Mouse (Mus musculus) heart, embryonic 10.5 days (tissue): ENCODE measurements around the gene Ptprt. TPM values are rescaled to one million over a fixed set of nuclear protein-coding genes. Genes with fewer than 3 reads are reported as not detected.
"Not testable (repeated sequence)": the region's sequence is repeated elsewhere in the genome, so short reads cannot be mapped to it uniquely, and the experiment has no call there.

ENCODE experiments used
- DNase-seq: peaks from one replicate; pipeline ENCODE4 v3.0.0-alpha.2; 2017; ENCODE audit warnings: low spot score
- H3K27ac ChIP-seq: fragments of 300-500 bp; sonication (generic); 2 replicates; pipeline ENCODE4 v1.5.1; 2016; ENCODE audit warnings: mild to moderate bottlenecking
- H3K27me3 ChIP-seq: fragments of 300-500 bp; sonication (generic); 2 replicates; pipeline ENCODE4 v1.6.1; 2016; ENCODE audit warnings: mild to moderate bottlenecking; ENCODE audit not compliant: poor library complexity, insufficient read depth, severe bottlenecking
- H3K36me3 ChIP-seq: fragments of 300-500 bp; sonication (generic); 2 replicates; pipeline ENCODE4 v1.6.1; 2016; ENCODE audit warnings: mild to moderate bottlenecking, moderate library complexity
- H3K4me1 ChIP-seq: fragments of 300-500 bp; sonication (generic); 2 replicates; pipeline ENCODE4 v1.6.1; 2016; ENCODE audit warnings: mild to moderate bottlenecking
- H3K4me3 ChIP-seq: fragments of 300-500 bp; sonication (generic); 2 replicates; pipeline ENCODE4 v1.5.1; 2016; ENCODE audit warnings: mild to moderate bottlenecking, moderate library complexity
- H3K9me3 ChIP-seq: fragments of 300-500 bp; sonication (generic); 2 replicates; pipeline ENCODE4 v1.6.1; 2016; ENCODE audit warnings: mild to moderate bottlenecking, moderate library complexity
- WGBS: fragments of 180-500 bp; shearing (Covaris S2); methylation state at CpG from one replicate; pipeline ENCODE4 v1.1.7; 2016; 5-methylcytosine and 5-hydroxymethylcytosine counted together
- polyA plus RNA-seq: library from polyadenylated mRNA; unstranded; fragments of >200 nt; fragmentation: Nextera tagmentation; extraction: Ambion mirVana; gene quantifications from 2 replicates; pipeline ENCODE4 v1.2.1, GENCODE M21; 2016

Ptprt gene
- polyA plus RNA-seq, 1 experiment from 2014 or later, result 0.51 TPM

- WGBS, result 86% methylated on average over 4 of the region's 4 CpGs
- H3K9me3 ChIP-seq, result no peaks in the 10 kb centered on the region
- DNase-seq, result no peak
- no peak overlapping the region for H3K27ac ChIP-seq
- H3K36me3 ChIP-seq, result no peaks in the 10 kb centered on the region
- no peaks in the 10 kb centered on the region for H3K27me3 ChIP-seq
- H3K4me1 ChIP-seq, result peaks cover 6% of the 10 kb centered on the region; the same call in 1 of the 2 replicates
- H3K4me3 ChIP-seq, result no peak overlapping the region
These were observed 441.4 kb downstream of the Ptprt start for GRCm38 (mm10) chr2:162219507-162219906.

GRCm38 (mm10) chr2:162217896-162218295, 443.1 kb downstream of the Ptprt start:
- H3K36me3 ChIP-seq, result no peaks in the 10 kb centered on the region
- DNase-seq, result no peak
- no peak overlapping the region for H3K4me3 ChIP-seq
- no peaks in the 10 kb centered on the region for H3K9me3 ChIP-seq
- peaks cover 6% of the 10 kb centered on the region; the same call in 1 of the 2 replicates for H3K4me1 ChIP-seq
- no peaks in the 10 kb centered on the region for H3K27me3 ChIP-seq
- WGBS, result 77% methylated on average over 5 of the region's 5 CpGs
- no peak overlapping the region for H3K27ac ChIP-seq

- H3K36me3 ChIP-seq, result no peaks in the 10 kb centered on the region
- 18% methylated on average over 2 of the region's 2 CpGs for WGBS
- H3K27ac ChIP-seq, result no peak overlapping the region
- DNase-seq, result no peak
- no peaks in the 10 kb centered on the region for H3K9me3 ChIP-seq
- H3K27me3 ChIP-seq, result no peaks in the 10 kb centered on the region
- peaks cover 10% of the 10 kb centered on the region for H3K4me1 ChIP-seq
- no peak overlapping the region for H3K4me3 ChIP-seq
These were observed 448.6 kb downstream of the Ptprt start for GRCm38 (mm10) chr2:162212397-162212796.

- H3K4me3 ChIP-seq, result no peak overlapping the region
- H3K9me3 ChIP-seq, result no peaks in the 10 kb centered on the region
- no peaks in the 10 kb centered on the region for H3K27me3 ChIP-seq
- H3K4me1 ChIP-seq, result peaks cover 4% of the 10 kb centered on the region
- 62% methylated on average over 6 of the region's 6 CpGs for WGBS
- DNase-seq, result no peak
- no peaks in the 10 kb centered on the region for H3K36me3 ChIP-seq
- H3K27ac ChIP-seq, result no peak overlapping the region
These were observed 450.4 kb downstream of the Ptprt start for GRCm38 (mm10) chr2:162210564-162210963.

GRCm38 (mm10) chr2:162197316-162197715, 463.6 kb downstream of the Ptprt start:
- Histone ChIP-seq H3K4me1 (no peaks in the 10 kb centered on the region), H3K36me3 (no peaks in the 10 kb centered on the region), H3K27ac (no peak overlapping the region), H3K9me3 (no peaks in the 10 kb centered on the region), H3K4me3 (no peak overlapping the region), H3K27me3 (no peaks in the 10 kb centered on the region)
- WGBS, result 89% methylated on average over 5 of the region's 5 CpGs
- DNase-seq, result no peak

- H3K36me3 ChIP-seq, result no peaks in the 10 kb centered on the region
- H3K27me3 ChIP-seq, result no peaks in the 10 kb centered on the region
- no peak for DNase-seq
- no peaks in the 10 kb centered on the region for H3K9me3 ChIP-seq
- H3K4me3 ChIP-seq, result no peak overlapping the region
- WGBS, result 82% methylated on average over 20 of the region's 20 CpGs
- H3K4me1 ChIP-seq, result no peaks in the 10 kb centered on the region
- no peak overlapping the region for H3K27ac ChIP-seq
These were observed 478.1 kb downstream of the Ptprt start for GRCm38 (mm10) chr2:162182621-162183475.

- Histone ChIP-seq H3K36me3 (no peaks in the 10 kb centered on the region), H3K4me3 (no peak overlapping the region), H3K4me1 (no peaks in the 10 kb centered on the region), H3K27me3 (no peaks in the 10 kb centered on the region), H3K9me3 (no peaks in the 10 kb centered on the region), H3K27ac (no peak overlapping the region)
- whole genome bisulfite sequencing, result 80% methylated on average over 2 of the region's 2 CpGs
- DNase-seq, result no peak
These were observed 479.1 kb downstream of the Ptprt start for GRCm38 (mm10) chr2:162181826-162182225.

- no peaks in the 10 kb centered on the region for H3K36me3 ChIP-seq
- no peak for DNase-seq
- no peaks in the 10 kb centered on the region for H3K27me3 ChIP-seq
- no peak overlapping the region for H3K4me3 ChIP-seq
- no peaks in the 10 kb centered on the region for H3K9me3 ChIP-seq
- no peaks in the 10 kb centered on the region for H3K4me1 ChIP-seq
- 66% methylated on average over 1 of the region's 1 CpGs for WGBS
- H3K27ac ChIP-seq, result no peak overlapping the region
These were observed 488.4 kb downstream of the Ptprt start for GRCm38 (mm10) chr2:162172529-162172928.

- H3K27me3 ChIP-seq, result no peaks in the 10 kb centered on the region
- H3K4me3 ChIP-seq, result no peak overlapping the region
- no peaks in the 10 kb centered on the region for H3K4me1 ChIP-seq
- 80% methylated on average over 3 of the region's 3 CpGs for WGBS
- no peak for DNase-seq
- no peaks in the 10 kb centered on the region for H3K36me3 ChIP-seq
- no peak overlapping the region for H3K27ac ChIP-seq
- no peaks in the 10 kb centered on the region for H3K9me3 ChIP-seq
These were observed 519.0 kb downstream of the Ptprt start for GRCm38 (mm10) chr2:162141845-162142411.

GRCm38 (mm10) chr2:162136176-162136575, 524.8 kb downstream of the Ptprt start:
- H3K36me3 ChIP-seq, DNase-seq, H3K4me3 ChIP-seq, H3K27me3 ChIP-seq, H3K9me3 ChIP-seq, H3K4me1 ChIP-seq, H3K27ac ChIP-seq: not testable (repeated sequence)
- 86% methylated on average over 3 of the region's 3 CpGs for WGBS

GRCm38 (mm10) chr2:162131607-162132304, 529.2 kb downstream of the Ptprt start:
- no peak for DNase-seq
- Histone ChIP-seq H3K4me3 (no peak overlapping the region), H3K36me3 (no peaks in the 10 kb centered on the region), H3K27ac (no peak overlapping the region), H3K27me3 (no peaks in the 10 kb centered on the region), H3K9me3 (no peaks in the 10 kb centered on the region), H3K4me1 (no peaks in the 10 kb centered on the region)
- WGBS, result 80% methylated on average over 4 of the region's 4 CpGs

- H3K4me1 ChIP-seq, result no peaks in the 10 kb centered on the region
- H3K36me3 ChIP-seq, result no peaks in the 10 kb centered on the region
- no peak overlapping the region for H3K27ac ChIP-seq
- H3K9me3 ChIP-seq, result no peaks in the 10 kb centered on the region
- DNase-seq, result no peak
- no peaks in the 10 kb centered on the region for H3K27me3 ChIP-seq
- 91% methylated on average over 1 of the region's 1 CpGs for WGBS
- H3K4me3 ChIP-seq, result no peak overlapping the region
These were observed 531.1 kb downstream of the Ptprt start for GRCm38 (mm10) chr2:162129896-162130295.

GRCm38 (mm10) chr2:162118041-162118440, 542.9 kb downstream of the Ptprt start:
- H3K27ac ChIP-seq, result no peak overlapping the region
- H3K9me3 ChIP-seq, result no peaks in the 10 kb centered on the region
- no peaks in the 10 kb centered on the region for H3K27me3 ChIP-seq
- no peaks in the 10 kb centered on the region for H3K4me1 ChIP-seq
- DNase-seq, result no peak
- no peak overlapping the region for H3K4me3 ChIP-seq
- 80% methylated on average over 2 of the region's 2 CpGs for WGBS
- no peaks in the 10 kb centered on the region for H3K36me3 ChIP-seq
